Mouse (Mus musculus): ENCODE results near the gene Wdr76.

DNA sequence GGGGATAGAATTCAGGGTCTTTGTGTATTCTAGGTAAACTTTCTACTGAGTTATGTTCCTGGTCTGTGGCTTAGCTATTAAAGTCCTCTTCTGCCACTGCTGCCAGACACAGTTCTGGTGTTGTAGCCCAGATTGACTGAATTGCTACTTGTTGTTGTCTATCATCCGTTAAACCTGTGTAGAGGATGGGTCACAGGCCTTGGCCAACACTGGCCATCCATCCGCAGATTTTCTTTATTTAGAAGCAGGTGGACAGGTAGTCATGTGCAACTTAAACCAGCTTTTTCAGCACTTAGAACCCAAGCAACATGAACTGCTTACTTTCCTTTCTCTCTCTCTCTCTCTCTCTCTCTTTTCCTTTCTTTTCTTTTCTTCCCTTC lies 1.4 kb downstream of the Wdr76 start:
- TF ChIP-seq USF1 (IDR thresholded peaks at IDR 0.05; ENCODE audit: low read depth) (no peak), POLR2A (IDR thresholded peaks at IDR 0.05; ENCODE audit: insufficient read length, low read depth) (no peak), POLR2AphosphoS2 (IDR thresholded peaks at IDR 0.05; ENCODE audit: insufficient read length, low read depth) (no peak), TCF12 (IDR thresholded peaks at IDR 0.05; ENCODE audit: insufficient read depth, poor library complexity, severe bottlenecking) (no peak), MYOG (IDR thresholded peaks at IDR 0.05; ENCODE audit: control insufficient read depth in 1 of 3, insufficient read depth in 1 of 3, insufficient read length in 2 of 3, low read depth in 2 of 3) (no peak)
